Mouse (Mus musculus): ENCODE data around the gene Tgds. TPM values are rescaled to one million over a fixed set of nuclear protein-coding genes. Genes with fewer than 3 reads are reported as not detected.
A peak's percentile ranks its signal among the peaks of the same experiment; 100 is the strongest.
"Not testable (repeated sequence)": the region's sequence is repeated elsewhere in the genome, so short reads cannot be mapped to it uniquely, and the experiment has no call there.

Gene Tgds
- polyA plus RNA-seq, 1 experiment from 2014 or later, result 35.3 TPM

DNA sequence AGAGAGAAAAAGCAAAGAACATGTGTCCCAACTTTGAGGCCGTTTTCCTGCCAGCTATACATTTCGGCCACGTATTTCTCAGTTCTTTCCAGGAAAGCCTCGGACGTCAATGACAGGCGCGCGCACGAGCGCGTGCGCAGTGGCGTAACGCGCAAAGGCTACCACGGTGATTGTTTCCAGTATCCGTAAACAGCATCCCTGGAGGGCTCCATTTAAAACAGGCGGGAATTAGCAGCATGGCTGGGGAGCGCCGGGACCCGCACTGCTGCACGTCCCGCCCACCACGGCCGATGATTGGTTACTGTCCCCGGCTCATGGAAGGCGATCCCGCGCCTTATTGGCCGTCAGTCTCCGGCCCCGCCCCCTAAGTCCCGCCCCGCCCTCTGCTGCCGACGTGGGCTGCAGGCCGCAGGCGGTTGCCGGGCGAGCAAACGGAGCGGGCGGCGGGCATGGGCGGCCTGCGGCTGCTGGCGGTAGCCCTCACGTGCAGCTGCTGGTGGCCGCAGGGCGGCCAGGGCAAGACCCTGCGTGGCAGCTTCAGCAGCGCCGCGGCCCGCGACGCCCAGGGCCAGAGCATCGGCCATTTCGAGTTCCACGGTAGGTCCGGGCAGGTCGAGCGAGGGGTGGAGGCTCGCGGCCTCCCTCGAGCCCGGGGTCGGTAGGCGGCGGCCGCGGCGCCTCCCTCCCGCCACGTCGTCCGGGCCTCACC, 4.3 kb upstream of the Tgds start, which contains the start of gene Gpr180:
Gene Gpr180 (plus strand): TSS at position 415 of the 709 bp plus-strand sequence.
- DNase-seq (ENCODE audit: low spot score), result peak; percentile 95

DNA sequence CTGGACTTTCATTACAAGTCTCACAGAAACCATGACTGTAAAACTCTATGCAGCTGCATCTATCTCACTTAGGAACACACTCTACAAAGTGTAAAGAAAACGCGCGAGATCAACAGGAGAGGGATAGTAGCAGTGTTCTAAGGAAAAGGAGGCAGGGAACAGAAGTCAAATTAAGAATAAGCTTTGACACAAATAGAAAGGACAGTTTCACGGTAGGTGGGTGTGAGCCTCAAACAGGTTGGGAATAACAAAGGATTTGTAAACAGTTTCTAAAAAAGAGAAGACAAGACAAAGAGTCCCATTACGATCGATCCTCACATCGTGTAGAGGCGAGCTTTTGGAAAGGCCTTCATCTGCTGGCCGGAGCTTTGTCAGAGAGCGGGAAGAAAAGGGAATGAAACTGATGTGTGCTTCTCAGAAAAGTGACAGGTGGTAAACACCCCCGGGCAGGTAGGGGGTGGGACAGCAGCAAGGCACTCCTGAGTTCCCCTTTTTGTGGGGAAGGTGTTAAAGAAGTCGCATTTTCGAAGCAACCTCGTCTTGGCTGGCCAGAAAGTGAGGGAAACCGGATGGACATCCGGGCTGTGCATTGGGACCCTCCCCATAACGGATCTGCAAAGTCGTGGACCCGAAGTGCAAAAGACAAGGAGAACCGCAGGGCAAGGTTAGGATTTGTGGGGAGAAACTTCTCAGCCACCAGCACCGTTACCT, 469 bp downstream of the Tgds start:
- no peak for DNase-seq (ENCODE audit: low spot score)

DNA sequence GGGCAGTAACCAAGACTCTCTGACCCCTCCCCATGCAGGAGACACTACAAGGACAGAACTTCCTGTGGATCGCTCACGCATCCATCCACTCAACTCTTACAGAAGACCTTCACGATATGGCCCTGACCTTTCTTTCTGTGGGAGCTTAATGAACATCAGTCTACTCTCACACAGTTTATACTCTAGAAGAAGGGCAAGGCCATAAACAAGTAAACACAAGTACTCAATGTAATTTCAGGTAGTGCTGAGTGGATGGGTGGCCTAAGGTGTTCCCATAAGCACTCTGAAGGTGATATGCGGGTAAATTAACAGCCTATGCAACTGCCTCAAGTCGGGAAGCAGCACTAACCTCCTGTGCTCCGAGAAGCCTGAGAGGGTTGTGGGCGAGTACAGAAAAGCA, 1.1 kb downstream of the Tgds start:
- DNase-seq (ENCODE audit: low spot score), result no peak

DNA sequence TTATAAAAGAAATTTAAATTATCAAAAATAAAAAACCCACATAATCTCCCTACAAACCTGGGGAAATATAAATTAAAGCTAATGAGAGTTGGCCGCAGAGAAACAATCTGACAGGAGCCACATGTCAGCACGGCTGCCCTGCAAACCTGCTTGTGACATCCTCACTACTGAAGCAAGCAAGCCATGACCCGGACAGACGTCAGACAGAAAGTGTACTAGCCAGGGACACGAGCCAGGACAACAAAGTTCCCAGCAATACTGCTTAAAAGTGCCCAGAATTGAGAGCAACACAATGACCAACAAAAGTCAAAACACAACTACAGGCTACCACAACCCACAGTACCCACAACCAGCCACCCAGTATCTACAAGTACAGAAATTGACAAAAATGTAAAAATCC, 6.3 kb downstream of the Tgds start:
- no peak for DNase-seq (ENCODE audit: low spot score)

DNA sequence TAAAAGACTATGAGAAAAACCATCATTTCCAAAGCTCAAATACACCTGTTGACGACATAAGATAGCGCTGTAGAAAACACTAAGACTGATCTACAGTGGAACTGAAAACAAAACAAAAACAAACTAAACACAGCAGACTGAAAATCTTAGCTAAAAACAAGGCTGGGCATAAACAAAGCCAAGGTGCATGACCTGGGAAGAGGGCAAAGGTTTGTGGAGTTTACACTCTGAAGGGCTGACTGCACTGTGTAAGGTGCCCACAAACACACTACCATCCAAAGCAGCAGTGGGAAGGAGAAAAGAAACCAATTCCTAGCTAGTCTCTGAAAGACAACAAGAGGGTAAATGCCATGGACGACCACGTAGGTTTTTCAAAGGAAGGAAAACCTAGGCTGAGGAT, 7.8 kb downstream of the Tgds start:
- DNase-seq (ENCODE audit: low spot score), result no peak

DNA sequence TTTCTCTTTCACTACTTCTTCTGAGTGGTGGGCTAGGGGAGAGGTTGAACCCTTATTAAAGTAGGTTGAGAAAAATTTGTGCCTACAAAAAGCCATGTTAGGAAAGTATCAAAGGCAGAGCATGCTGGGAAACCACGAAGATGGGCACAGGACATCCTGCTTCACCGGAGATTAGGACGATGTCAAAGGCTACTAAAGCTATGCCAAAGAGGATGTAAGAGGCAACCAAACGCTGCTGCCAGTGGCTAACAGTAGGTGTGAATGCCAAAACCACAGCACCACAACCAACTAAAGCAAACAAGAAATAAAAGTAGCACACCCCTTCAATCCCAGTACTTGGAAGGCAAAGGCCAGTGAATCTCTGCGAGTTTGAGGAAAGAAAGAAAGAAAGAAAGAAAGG, 8.4 kb downstream of the Tgds start:
- DNase-seq (ENCODE audit: low spot score), result no peak

DNA sequence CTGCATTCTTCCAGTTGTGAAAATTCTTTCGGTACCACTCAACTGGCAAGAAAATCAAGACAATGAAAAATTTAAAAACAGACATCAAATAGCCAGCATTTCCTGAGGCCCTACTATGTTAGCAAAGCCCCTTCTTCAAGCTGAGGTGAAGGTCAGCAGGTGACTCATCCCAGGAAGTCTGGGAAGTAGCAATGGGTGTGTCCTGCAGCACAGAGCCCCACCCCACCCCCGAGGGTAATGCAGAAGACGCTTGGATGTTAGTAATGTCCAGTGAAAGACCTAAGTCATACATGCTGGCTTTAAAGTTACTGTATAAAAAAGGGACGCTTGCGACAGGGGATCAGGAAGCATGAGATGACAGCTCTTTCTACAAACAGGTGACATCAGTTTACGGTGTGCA, 19.4 kb downstream of the Tgds start:
- no peak for DNase-seq (ENCODE audit: low spot score)

DNA sequence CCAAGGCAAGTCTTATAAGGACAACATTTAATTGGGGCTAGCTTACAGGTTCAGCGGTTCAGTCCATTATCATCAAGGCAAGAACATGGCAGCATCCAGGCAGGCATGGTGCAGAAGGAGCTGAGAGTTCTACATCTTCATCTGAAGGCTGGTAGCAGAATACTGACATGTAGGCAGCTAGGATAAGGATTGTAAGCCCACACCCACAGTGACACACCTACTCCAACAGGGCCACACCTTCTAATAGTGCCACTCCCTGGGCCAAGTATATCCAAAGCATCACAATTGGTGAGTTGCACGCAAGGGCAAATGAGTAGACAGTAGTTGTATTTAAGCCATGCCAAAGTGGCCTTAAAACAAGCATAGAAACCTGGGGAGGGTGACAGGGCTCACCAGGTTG, 25.1 kb downstream of the Tgds start:
- DNase-seq (ENCODE audit: low spot score), result not testable (repeated sequence)

DNA sequence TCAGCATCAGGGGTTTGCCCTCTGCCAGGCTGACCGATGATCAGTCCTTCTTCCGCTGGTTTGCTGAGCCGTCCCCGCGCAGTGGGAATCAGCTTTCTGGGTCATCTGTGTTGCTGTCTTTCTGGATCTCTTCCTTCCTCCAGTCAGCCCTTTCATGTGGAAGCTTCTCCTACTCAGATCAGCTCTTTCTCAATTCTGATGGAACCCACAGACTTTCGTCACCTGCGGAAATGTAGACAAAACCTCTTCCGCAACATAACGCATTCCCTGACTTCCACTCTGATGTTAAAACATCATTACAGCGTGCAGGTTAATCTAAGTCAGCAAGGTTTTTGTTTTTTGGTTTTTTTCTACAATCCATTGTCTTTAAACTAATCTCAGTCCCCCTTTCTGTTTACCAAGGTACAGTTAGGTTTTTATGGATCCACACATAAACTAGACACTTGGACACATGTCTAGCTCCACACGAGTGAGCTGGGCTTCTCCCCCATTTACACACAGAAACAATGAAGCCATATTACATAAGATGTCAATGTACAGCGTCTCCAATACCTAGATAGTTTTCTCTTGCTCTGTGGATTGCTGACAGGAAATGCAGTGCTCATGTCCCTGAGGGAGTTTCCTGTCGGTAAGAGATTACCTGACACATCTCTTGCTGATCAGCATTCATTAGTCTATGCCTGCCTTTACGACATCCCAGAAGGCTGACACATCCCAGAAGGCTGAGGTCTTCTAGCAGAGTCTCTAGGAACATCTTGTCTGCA, 31.1 kb downstream of the Tgds start:
- no peak for DNase-seq (ENCODE audit: low spot score)

DNA sequence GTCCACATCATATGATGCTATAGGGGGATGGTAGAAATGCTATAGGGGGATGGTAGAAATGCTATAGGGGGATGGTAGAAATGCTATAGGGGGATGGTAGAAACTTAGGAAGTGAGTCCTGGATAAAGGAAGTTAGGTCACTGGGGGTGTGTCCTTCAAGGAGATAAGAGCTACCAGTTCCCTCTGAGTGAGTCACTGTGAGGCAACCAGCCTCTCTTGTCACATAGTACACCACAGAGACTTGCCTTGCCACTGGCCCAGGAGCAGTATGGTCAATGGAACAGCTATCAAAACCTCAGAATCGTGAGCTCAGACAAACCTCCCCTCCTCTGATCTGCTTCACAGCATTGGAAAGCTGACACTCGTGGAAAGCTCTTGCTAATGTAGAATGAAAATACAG, 34.3 kb downstream of the Tgds start:
- no peak for DNase-seq (ENCODE audit: low spot score)

DNA sequence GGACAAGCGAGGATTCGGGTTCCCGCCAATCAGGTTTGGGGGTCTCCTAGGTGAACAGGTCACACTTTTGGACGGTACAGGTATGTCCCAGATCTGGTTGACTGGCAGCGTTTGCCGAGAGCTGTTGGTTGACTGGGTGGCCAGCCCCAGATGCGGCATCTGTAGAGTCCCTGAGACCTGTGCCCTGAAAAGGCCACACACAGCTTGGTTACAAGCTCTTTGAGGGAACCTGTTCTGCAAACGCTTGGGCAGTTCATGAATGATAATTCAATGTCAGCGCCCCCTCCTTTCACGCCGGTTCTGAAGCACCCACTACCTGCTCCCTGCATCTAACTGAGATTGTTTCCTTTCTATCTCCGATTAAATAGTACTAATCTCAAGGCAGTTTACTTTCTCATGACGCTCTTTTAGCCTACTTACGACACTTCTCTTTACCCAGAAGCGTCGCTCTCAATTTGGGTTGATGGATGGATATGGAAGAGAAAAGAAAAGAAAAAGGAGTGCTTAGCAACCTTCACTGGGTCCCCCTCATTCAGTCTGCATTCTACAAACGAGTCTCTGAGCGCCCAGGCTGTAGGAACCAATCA, 42.7 kb downstream of the Tgds start:
- DNase-seq (ENCODE audit: low spot score), result no peak

DNA sequence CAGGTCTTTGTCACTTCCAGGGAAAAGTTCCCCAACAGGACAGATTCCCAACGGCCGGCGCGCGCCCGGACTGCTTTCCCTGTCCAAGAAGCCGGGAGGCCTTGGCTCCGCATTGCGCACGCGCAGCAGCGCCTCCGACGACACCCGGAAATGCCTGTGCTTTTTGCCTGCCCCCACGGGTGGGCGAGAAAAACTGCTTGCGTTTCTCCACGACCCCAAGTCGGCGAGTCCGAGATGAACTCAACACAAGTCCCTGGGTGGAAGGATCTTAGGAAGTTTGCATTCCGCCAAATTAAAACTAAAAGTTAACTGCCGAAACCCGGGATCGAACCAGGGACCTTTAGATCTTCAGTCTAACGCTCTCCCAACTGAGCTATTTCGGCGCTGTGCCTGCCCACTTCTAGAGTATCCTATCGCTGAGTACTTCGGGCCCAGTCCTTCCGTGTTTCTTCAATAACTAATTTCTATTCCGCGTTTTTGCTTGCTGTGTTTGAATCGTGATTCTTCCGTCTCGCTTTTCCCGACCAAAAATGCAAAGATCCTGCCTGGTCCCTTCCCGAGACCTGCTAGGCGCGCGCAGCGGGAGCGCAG, 43.2 kb downstream of the Tgds start:
- DNase-seq (ENCODE audit: low spot score), result peak; percentile 90

DNA sequence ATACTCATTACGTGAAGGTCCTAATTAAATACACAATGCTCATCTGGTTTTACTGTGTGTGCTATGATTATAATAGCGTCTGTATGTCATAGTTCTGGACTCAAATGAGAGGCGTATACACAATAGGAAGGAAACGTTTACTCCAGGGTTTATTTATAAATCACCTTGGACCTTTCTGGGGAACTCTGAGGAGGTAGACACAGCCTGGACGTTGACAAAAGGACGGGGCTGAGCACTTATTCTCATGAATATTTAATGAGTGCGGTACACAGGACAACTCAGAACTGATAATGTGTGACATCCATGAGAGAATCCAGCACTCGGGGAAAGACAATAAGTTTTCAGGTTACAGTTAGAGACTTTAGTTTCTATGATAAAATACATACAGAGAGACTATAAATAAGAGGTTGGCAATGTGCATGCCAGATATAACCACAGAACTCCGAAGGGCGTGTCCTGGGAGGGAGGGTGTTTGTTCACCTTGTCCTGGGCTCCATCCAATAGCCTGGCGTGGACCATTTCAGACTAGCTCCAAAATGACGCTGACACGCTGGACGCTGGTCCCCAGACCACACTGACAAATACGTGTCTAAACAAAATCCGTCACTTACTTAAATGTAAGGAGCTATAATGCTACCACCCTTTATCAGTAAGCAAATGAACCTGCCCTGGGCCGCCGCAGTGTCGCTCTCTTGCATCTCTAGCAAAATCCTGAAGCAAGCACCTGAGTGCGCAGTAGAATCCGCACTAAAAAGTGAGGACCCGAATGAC, 43.9 kb downstream of the Tgds start:
- no peak for DNase-seq (ENCODE audit: low spot score)

DNA sequence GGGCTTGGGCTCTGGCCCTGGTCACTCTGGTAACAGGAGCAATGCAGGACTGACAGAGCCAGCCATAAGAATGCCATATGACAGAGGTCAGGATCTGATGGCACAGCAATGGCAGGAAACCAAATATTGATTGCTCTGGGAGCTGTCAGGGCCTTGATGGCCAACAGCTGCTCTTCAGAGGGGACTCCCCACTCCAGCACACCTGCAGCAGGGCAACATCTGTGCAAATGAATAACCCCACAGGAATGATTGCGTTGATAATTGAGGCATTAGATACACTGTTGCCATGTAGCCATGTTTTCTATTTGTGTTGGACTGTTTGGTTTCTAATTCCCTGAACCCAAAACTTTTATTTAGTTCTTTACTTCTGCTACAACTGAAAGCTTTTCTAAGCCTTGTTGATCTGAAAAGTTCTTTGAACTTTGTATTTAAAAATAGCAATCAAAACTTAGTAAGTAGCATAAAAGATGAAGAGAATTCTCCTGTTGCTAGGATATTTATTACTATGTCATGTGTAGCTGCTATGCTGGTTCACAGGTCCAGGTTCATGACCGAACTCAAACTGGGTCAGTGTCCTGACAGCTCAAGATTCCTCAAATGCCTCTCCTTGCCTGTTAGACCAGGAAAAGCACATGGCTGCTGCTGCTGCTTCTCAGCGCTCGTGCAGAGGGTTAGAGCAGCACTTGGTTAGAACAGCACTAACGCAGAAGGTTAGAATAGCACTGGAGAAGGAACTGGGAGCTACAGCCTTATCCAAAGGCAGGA, 46.1 kb downstream of the Tgds start:
- no peak for DNase-seq (ENCODE audit: low spot score)

DNA sequence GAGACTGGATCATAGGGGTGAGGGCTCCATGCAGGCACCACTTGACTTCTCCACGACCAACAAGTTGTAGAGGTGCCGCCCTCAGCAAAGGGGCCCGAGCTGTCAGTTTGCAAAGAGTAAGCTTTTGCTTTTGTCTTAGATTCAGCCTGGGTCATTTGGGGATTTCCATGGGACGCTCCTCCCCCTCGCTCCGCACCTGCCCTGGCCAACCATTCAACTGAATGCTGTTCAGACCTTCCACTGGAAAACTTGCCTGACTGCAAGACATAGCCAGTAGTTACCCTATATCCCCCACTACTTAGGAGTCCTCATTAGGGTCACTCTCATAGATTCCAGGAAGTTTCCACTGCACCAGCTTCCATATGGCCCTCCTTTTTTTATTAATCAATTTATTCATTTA, 48.7 kb downstream of the Tgds start:
- no peak for DNase-seq (ENCODE audit: low spot score)

DNA sequence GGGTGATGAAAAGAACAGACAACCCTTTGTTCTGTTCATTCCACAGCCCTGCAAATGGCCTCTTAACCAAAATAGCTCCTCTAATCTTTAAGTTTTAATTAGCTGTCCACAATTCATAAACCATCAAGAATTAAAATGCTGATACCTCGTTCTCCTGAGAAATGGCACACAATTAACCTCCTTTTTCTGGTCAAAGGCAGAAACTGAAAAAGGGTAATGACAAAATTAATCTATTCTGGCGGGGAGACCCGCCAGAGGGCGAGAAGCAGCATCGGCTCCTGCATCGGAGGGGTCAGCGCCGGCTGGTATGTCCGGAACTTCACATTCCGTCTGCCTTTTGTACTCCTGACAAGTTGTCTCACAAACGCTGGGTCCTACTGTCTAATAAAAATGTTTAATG, 51.9 kb downstream of the Tgds start:
- DNase-seq (ENCODE audit: low spot score), result no peak

DNA sequence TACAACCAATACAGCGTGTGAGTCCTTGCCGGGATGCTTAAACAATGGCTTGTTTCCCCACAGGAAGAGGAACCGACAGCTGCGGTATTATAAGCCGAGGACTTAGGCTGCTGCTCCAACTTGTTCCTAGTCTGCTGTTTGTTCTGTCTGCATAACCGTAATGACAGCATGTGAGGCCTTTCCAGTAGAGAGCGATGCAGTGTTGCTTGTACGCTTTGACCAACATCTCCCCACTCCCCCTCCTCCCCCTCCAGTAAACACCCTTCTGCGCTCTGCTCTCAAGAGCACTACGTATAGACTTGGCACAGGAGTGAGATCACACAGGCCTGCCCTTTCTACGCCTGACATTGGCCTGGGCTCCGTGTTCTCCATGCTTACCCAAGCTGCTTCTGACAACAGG, 62.5 kb downstream of the Tgds start:
- no peak for DNase-seq (ENCODE audit: low spot score)

DNA sequence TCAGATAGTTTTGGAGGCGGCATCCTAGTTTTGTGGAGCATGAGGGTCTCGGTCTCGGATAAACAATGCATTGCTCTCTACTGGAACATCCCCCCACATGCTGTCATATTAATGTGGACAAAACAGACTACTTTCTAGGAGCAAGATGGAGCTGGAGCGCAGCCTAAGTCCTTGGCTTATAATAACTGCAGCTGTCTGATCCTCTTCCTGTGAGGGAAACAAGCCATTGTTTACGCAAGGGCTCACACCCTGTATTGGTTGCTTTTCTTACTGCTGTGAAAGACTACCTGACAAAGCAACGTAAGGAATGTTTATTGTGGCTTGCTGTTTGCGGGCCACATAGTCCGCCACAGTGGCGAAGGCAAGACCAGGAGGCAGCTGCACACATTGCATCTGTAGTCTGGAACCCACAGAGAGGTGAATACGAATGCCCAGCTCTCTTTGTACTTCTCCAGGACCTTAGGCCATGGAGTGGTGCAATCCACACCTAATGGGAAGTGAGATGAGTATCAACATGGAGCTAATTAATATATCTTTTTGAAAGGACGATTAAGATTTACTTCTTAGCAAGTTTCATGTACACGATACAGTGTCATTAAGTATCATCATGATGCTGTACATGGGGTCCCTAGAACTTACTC, 63.0 kb downstream of the Tgds start:
- no peak for DNase-seq (ENCODE audit: low spot score)

Data from thymus, postnatal 0 days (tissue).